Mouse (Mus musculus) heart, postnatal 0 days (tissue): Measurements from ENCODE around the gene Krt80.

Source experiments
- CTCF ChIP-seq: IDR thresholded peaks from 2 replicates; pipeline ENCODE4 v1.5.1; 2016; ENCODE audit warnings: antibody characterized with exemption, control low read depth, low read depth
- EP300 ChIP-seq: IDR thresholded peaks from 2 replicates; pipeline ENCODE4 v1.6.1; 2016; ENCODE audit warnings: antibody characterized with exemption, low read depth

- TF ChIP-seq CTCF (no peak), EP300 (no peak)
These were observed 12.8 kb upstream of the Krt80 start for GRCm38 (mm10) chr15:101382811-101383210.
